Mouse (Mus musculus): ENCODE measurements around the gene Egf. TPM values are rescaled to one million over a fixed set of nuclear protein-coding genes. Genes with fewer than 3 reads are reported as not detected.

The Egf gene
- total RNA-seq, 2 experiments from 2014 or later, result 2.4 to 3.5 TPM

DNA sequence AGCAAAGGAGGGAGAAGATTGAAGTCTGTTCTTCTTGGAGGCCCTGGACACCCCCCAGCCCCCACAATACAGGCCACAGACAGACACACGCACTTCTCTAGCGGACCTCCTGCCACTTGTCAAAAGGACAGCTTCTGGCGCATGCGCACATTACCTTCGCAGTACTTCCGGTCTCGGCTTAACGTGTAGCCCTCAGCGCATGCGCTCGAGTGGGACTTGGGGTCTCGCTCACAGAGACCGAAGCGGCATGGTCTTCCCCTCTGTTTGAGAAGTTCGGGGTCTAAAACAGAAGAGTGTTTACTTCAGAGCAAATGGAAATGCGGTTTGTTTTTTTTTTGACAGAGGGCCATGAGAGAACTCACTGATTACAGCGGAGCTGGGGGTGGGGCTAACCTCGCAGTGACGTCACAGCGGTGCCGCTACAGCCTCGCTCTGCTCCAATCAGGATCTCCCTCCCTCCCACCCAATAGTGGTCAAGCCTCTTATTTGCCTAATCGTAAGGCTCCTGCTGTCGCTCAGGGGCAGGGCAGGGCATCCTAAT is 30.1 kb downstream of the Egf start:
- intact Hi-C loops (cut with DNase I), result loop anchor here (2.0 to 10.0 kb wide), 4 partner anchors 106 to 1550 kb away; partner anchors contain the start of genes Gar1, Hadh and Sec24b
- DNase-seq, result peak; percentile 90 to 96

- intact Hi-C loops (cut with DNase I), result loop anchor here (2.0 to 10.0 kb wide), 2 partner anchors 106 to 1550 kb away; partner anchors contain the start of genes Gar1 and Hadh
- DNase-seq, result peak in 1 of 2 experiments; percentile 13
These were observed 30.6 kb downstream of the Egf start for GRCm38 (mm10) chr3:129724505-129724904.

GRCm38 (mm10) chr3:129723311-129723710 is 31.8 kb downstream of the Egf start:
- intact Hi-C loops (cut with DNase I), result loop anchor here (10.0 kb wide), 1 partner anchor 1551 kb away; the partner anchor contains the start of gene Hadh
- no peak for DNase-seq

DNA sequence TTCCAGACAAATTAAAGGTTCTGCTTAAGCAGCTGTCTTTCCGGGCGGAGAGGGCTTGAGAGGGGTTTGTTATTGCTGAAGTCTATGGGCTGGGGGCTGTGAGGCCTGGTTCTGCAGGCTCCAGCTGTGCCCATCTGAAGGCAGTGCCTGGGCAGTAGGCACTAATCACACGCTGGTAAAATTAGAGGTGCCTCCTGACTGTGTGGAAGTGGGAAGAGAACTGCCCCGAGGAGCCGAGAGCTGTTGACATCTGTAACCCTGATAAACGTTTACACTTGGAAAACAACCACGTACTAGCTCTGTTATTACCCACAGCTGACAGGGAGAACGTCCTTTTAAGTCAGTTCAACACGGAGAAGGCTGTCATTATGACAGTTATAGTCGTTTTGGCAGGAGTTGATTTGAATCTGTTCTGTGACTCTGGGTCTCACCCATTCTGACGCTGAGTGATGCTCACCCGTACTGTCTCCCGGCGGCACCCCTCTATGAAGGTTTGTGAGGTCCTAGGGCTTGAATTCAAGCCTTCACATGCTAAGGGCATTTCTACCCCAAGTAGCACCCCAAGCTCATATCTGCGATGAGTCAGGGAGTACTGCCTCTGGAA is 40.5 kb downstream of the Egf start:
- intact Hi-C loops (cut with DNase I), result no loop called here
- no peak for DNase-seq

- intact Hi-C loops (cut with DNase I), result no loop called here
- peak in 1 of 2 experiments; percentile 29 for DNase-seq
These were observed 47.0 kb downstream of the Egf start for GRCm38 (mm10) chr3:129708157-129708556.

- intact Hi-C loops (cut with DNase I), result no loop called here
- no peak for DNase-seq
These were observed 56.2 kb downstream of the Egf start for GRCm38 (mm10) chr3:129698882-129699281.

GRCm38 (mm10) chr3:129698365-129698764 is 56.8 kb downstream of the Egf start:
- no peak for DNase-seq
- intact Hi-C loops (cut with DNase I), result no loop called here

- intact Hi-C loops (cut with DNase I), result no loop called here
- DNase-seq, result no peak
These were observed 57.4 kb downstream of the Egf start for GRCm38 (mm10) chr3:129697691-129698090.

DNA sequence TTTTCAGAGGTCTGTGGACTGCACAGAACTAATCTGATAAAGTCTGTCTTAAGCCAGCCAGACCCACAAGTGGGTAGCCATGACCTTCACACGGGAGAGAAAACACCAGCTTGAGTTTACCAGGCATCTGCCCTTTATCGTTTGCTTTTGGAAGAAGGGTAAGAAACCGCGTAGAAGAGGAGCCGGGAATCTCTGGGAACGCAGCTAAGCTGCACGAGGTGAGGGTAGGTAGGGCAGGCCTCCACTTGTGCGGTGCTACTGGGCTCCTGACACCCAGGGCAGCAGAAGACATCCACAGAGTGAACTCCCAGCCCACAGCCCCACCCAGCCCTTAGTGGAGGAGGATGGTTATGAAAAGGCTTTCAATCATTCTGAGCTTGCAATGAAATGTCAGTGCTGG is 59.2 kb downstream of the Egf start:
- intact Hi-C loops (cut with DNase I), result no loop called here

GRCm38 (mm10) chr3:129693581-129693980 is 61.5 kb downstream of the Egf start:
- intact Hi-C loops (cut with DNase I), result no loop called here
- no peak for DNase-seq

More for the DNA sequence above, 59.2 kb downstream of the Egf start:
- DNase-seq, result no peak

DNA sequence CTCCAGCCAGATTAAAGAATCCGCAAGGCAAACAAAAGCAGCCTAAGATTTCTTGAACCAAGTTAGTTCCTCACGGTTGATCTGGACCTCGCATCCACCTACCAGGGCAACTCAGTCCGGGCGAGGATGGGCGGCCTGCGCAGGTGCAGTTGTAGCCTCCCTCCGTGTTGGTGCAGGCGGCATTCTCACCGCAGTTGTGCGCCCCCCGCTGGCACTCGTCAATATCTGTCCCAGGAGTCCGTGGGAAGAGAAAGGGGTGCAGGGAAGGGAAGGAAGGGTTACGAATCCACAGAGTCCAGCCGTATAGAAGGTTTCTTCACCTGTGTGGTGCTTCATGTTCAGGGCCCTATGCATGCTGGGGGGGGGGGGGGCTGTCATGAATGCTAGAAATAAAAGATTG is 62.3 kb downstream of the Egf start:
- intact Hi-C loops (cut with DNase I), result no loop called here
- no peak for DNase-seq

- no peak for DNase-seq
- intact Hi-C loops (cut with DNase I), result loop anchor here (1.0 to 2.0 kb wide), 4 partner anchors 167 to 387 kb away; no protein-coding TSS in a partner anchor
These were observed 67.7 kb downstream of the Egf start for GRCm38 (mm10) chr3:129687429-129687828.

DNA sequence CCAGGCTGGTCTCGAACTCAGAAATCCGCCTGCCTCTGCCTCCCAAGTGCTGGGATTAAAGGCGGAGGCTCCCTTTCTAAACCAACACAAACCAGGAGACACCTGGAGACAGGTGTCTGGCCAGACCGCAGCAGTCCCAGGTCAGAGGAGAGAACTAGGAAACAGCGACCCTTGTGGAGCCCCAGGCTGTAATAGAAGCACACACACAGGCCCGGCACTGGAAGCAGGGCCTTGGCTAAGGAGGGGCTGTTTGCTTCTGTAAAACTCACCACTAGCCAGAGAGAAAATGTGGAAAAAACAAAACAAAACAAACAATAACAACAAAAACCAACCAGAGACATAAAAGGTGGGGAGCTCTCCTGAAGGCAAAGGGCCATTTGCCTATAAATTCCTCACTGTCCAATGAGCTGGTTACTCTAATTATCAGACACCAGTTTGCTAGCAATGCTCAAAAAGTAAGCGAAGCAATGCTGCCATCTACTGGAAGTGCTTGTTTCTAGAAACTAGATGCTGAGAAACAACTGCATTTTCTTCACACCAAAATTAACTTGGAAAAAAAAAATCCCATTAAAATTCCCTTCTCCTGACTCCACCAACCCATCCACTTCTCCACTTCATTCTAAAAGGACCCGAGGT is 68.3 kb downstream of the Egf start:
- peak; percentile 56 to 60 for DNase-seq
- intact Hi-C loops (cut with DNase I), result loop anchor here (1.0 to 2.0 kb wide), 5 partner anchors 166 to 386 kb away; no protein-coding TSS in a partner anchor

DNA sequence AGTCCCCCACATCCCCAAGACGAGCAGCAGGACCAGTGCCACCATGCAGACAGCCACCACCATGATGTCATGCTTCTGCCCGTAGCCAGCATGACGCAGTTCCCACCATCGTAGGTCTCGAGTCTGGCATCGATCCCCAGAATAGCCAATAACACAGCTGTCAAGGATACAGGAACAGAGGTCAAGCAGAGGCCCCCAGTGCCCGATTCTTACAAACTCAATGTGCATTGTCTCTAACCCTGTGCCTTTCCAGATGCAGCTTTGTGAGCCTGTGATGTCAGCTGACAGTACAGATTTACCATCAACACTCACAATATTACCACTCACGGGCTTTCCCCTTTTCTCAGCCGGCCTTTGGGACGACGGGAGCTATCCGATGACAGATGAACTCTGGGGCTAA is 68.9 kb downstream of the Egf start:
- intact Hi-C loops (cut with DNase I), result loop anchor here (1.0 to 2.0 kb wide), 3 partner anchors 165 to 385 kb away; no protein-coding TSS in a partner anchor
- DNase-seq, result no peak

- peak in 1 of 2 experiments; percentile 13 for DNase-seq
- intact Hi-C loops (cut with DNase I), result loop anchor here (5.0 kb wide), 1 partner anchor 151 kb away; the partner anchor contains the start of gene Elovl6
These were observed 71.9 kb downstream of the Egf start for GRCm38 (mm10) chr3:129683060-129683679.

DNA sequence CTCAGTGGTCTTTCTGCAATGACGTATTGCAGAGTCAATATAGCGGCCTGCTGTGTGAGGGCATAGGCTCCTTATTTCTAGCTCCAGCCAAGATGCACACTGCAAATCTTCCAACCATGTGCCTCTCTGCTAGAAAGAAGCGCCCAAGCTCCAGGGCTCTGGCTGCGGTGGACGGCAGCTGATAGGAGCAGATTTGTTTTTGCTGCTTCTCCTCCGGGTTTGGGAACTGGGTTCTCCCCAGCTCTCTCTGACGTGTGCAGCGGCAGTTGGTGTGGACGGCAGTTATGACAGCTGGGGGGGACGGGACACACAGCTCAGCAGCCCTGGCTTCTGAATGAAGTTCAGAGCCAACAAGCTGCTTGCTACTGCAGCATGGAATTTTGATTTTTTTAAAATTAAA is 72.7 kb downstream of the Egf start:
- DNase-seq, result peak; percentile 7 to 19
- intact Hi-C loops (cut with DNase I), result loop anchor here (5.0 kb wide), 1 partner anchor 150 kb away; the partner anchor contains the start of gene Elovl6

GRCm38 (mm10) chr3:129681841-129682240 is 73.3 kb downstream of the Egf start:
- intact Hi-C loops (cut with DNase I), result loop anchor here (5.0 kb wide), 1 partner anchor 150 kb away; the partner anchor contains the start of gene Elovl6

GRCm38 (mm10) chr3:129680258-129680657 is 74.9 kb downstream of the Egf start:
- peak; percentile 23 to 24 for DNase-seq
- intact Hi-C loops (cut with DNase I), result loop anchor here (5.0 kb wide), 1 partner anchor 148 kb away; the partner anchor contains the start of gene Elovl6

More at GRCm38 (mm10) chr3:129681841-129682240, 73.3 kb downstream of the Egf start:
- DNase-seq, result no peak

- intact Hi-C loops (cut with DNase I), result no loop called here
- DNase-seq, result no peak
These were observed 79.2 kb downstream of the Egf start for GRCm38 (mm10) chr3:129675923-129676322.

- DNase-seq, result no peak
- intact Hi-C loops (cut with DNase I), result no loop called here
These were observed 91.2 kb downstream of the Egf start for GRCm38 (mm10) chr3:129663906-129664305.

DNA sequence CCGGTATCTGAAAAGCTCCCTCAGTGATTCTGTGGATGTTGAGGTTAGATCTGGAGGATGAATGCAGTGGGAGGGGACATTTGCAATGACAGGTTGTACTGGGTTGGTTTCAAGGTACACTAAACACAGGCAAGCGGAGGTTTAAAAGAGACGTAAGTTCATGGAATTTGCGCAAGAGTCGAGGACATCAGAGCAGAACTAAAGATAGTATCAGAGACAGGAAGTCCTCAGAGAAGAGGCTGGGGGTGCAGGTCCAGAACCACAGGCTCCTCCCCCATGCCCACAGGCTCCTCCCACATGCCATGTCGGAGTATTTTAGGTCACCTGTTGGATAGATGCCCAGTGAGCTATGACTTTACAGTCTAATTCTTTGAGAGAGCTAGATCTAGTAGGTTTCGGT is 96.3 kb downstream of the Egf start:
- intact Hi-C loops (cut with DNase I), result no loop called here
- DNase-seq, result no peak
